Mouse (Mus musculus) forebrain, embryonic 15.5 days (tissue): ENCODE measurements at regions not wholly inside any gene's neighbourhood (a gene's known extent, or its start where the extent isn't known, plus 50 kb on each side); places are given as distances from the start of the nearest gene placed in this dataset.
"Not testable (repeated sequence)": the region's sequence is repeated elsewhere in the genome, so short reads cannot be mapped to it uniquely, and the experiment has no call there.

ENCODE experiments used
- ATAC-seq: fragments of 200-750 bp; cut with Nextera tagmentation; replicated peaks from 2 replicates; pipeline ENCODE4 v1.8.0; 2017; ENCODE audit warnings: mild to moderate bottlenecking, moderate TSS enrichment, moderate library complexity
- H3K27ac ChIP-seq: fragments of 300-500 bp; sonication (generic); replicated peaks from 2 replicates; pipeline ENCODE4 v1.5.1; 2015; ENCODE audit warnings: mild to moderate bottlenecking, inconsistent platforms
- H3K27me3 ChIP-seq: fragments of 300-500 bp; sonication (generic); 2 replicates; pipeline ENCODE4 v1.6.1; 2015; ENCODE audit warnings: inconsistent platforms
- H3K36me3 ChIP-seq: fragments of 300-500 bp; sonication (generic); 2 replicates; pipeline ENCODE4 v1.6.1; 2015; ENCODE audit warnings: mild to moderate bottlenecking, inconsistent platforms
- H3K4me1 ChIP-seq: fragments of 300-500 bp; sonication (generic); 2 replicates; pipeline ENCODE4 v1.6.1; 2015; ENCODE audit warnings: inconsistent platforms
- H3K4me2 ChIP-seq: fragments of 300-500 bp; sonication (generic); replicated peaks from 2 replicates; pipeline ENCODE4 v1.6.1; 2015; ENCODE audit warnings: mild to moderate bottlenecking, inconsistent platforms
- H3K4me3 ChIP-seq: fragments of 300-500 bp; sonication (generic); 2 replicates; pipeline ENCODE4 v1.5.1; 2015; ENCODE audit warnings: mild to moderate bottlenecking, inconsistent platforms
- H3K9ac ChIP-seq: fragments of 300-500 bp; sonication (generic); replicated peaks from 2 replicates; pipeline ENCODE4 v1.6.1; 2015; ENCODE audit warnings: mild to moderate bottlenecking, inconsistent platforms
- H3K9me3 ChIP-seq: fragments of 300-500 bp; sonication (generic); 2 replicates; pipeline ENCODE4 v1.6.1; 2016; ENCODE audit warnings: inconsistent platforms
- WGBS: fragments of 180-500 bp; shearing (Covaris S2); methylation state at CpG from one replicate; pipeline ENCODE4 v1.1.7; 2015; ENCODE audit warnings: mixed read lengths; 5-methylcytosine and 5-hydroxymethylcytosine counted together
- microRNA-seq: library from miRNA; unstranded; fragments of <30 nt; microRNA quantifications from one replicate; pipeline ENCODE4, GENCODE M21; 2016

- no peak overlapping the region for H3K4me3 ChIP-seq
- H3K27me3 ChIP-seq: no peaks in the 10 kb centered on the region
- H3K27ac ChIP-seq: no peak overlapping the region
- ATAC-seq: no peak
- no peak overlapping the region for H3K9ac ChIP-seq
- H3K4me1 ChIP-seq: no peaks in the 10 kb centered on the region
- no peaks in the 10 kb centered on the region for H3K9me3 ChIP-seq
- H3K4me2 ChIP-seq: no peak overlapping the region
- no peaks in the 10 kb centered on the region for H3K36me3 ChIP-seq
These were observed 325.8 kb downstream of the Lrig3 start for GRCm38 (mm10) chr10:126291765-126292164.

GRCm38 (mm10) chr10:126285096-126285495, 319.1 kb downstream of the Lrig3 start:
- not testable (repeated sequence) for H3K27ac ChIP-seq, H3K27me3 ChIP-seq, H3K4me2 ChIP-seq, H3K4me1 ChIP-seq, H3K9ac ChIP-seq, H3K9me3 ChIP-seq, H3K36me3 ChIP-seq, H3K4me3 ChIP-seq, ATAC-seq
- WGBS: 97% methylated on average over 8 of the region's 13 CpGs

- Histone ChIP-seq H3K27me3 (no peaks in the 10 kb centered on the region), H3K36me3 (no peaks in the 10 kb centered on the region), H3K4me1 (no peaks in the 10 kb centered on the region), H3K9ac (no peak overlapping the region), H3K9me3 (no peaks in the 10 kb centered on the region), H3K4me2 (no peak overlapping the region), H3K4me3 (no peak overlapping the region), H3K27ac (no peak overlapping the region)
- ATAC-seq: no peak
- WGBS: 94% methylated on average over 12 of the region's 12 CpGs
These were observed 304.4 kb downstream of the Lrig3 start for GRCm38 (mm10) chr10:126270376-126270775.

- no peak overlapping the region for H3K9ac ChIP-seq
- ATAC-seq: no peak
- H3K4me1 ChIP-seq: no peaks in the 10 kb centered on the region
- H3K9me3 ChIP-seq: no peaks in the 10 kb centered on the region
- no peak overlapping the region for H3K4me2 ChIP-seq
- H3K36me3 ChIP-seq: no peaks in the 10 kb centered on the region
- no peaks in the 10 kb centered on the region for H3K27me3 ChIP-seq
- no peak overlapping the region for H3K4me3 ChIP-seq
- 91% methylated on average over 2 of the region's 2 CpGs for WGBS
- H3K27ac ChIP-seq: no peak overlapping the region
These were observed 301.5 kb downstream of the Lrig3 start for GRCm38 (mm10) chr10:126267321-126267998.

GRCm38 (mm10) chr10:126257171-126257570, 291.2 kb downstream of the Lrig3 start:
- Histone ChIP-seq H3K9ac (no peak overlapping the region), H3K27me3 (no peaks in the 10 kb centered on the region), H3K27ac (no peak overlapping the region), H3K4me2 (no peak overlapping the region), H3K4me3 (no peak overlapping the region), H3K36me3 (no peaks in the 10 kb centered on the region), H3K4me1 (no peaks in the 10 kb centered on the region), H3K9me3 (no peaks in the 10 kb centered on the region)
- ATAC-seq: no peak
- 67% methylated on average over 8 of the region's 8 CpGs for WGBS

GRCm38 (mm10) chr10:126254198-126254597, 288.2 kb downstream of the Lrig3 start:
- no peak for ATAC-seq
- Histone ChIP-seq H3K4me2 (no peak overlapping the region), H3K27ac (no peak overlapping the region), H3K9ac (no peak overlapping the region), H3K36me3 (no peaks in the 10 kb centered on the region), H3K9me3 (no peaks in the 10 kb centered on the region), H3K4me3 (no peak overlapping the region), H3K27me3 (no peaks in the 10 kb centered on the region), H3K4me1 (no peaks in the 10 kb centered on the region)
- 90% methylated on average over 4 of the region's 4 CpGs for WGBS

GRCm38 (mm10) chr10:126249176-126249575, 283.2 kb downstream of the Lrig3 start:
- H3K4me2 ChIP-seq: peak overlapping the region; percentile 19; the same call in 1 of the 2 replicates
- 36% methylated on average over 12 of the region's 12 CpGs for WGBS
- no peak for ATAC-seq

GRCm38 (mm10) chr10:126243051-126243450, 277.1 kb downstream of the Lrig3 start:
- Histone ChIP-seq H3K4me3 (no peak overlapping the region), H3K4me2 (no peak overlapping the region), H3K9ac (no peak overlapping the region), H3K36me3 (no peaks in the 10 kb centered on the region), H3K27ac (no peak overlapping the region), H3K4me1 (no peaks in the 10 kb centered on the region), H3K9me3 (no peaks in the 10 kb centered on the region), H3K27me3 (no peaks in the 10 kb centered on the region)
- ATAC-seq: no peak
- 91% methylated on average over 7 of the region's 7 CpGs for WGBS

More at GRCm38 (mm10) chr10:126249176-126249575, 283.2 kb downstream of the Lrig3 start:
- no peaks in the 10 kb centered on the region for H3K4me1 ChIP-seq
- H3K9me3 ChIP-seq: no peaks in the 10 kb centered on the region
- no peak overlapping the region for H3K4me3 ChIP-seq
- no peaks in the 10 kb centered on the region for H3K36me3 ChIP-seq
- no peaks in the 10 kb centered on the region for H3K27me3 ChIP-seq
- no peak overlapping the region for H3K27ac ChIP-seq
- no peak overlapping the region for H3K9ac ChIP-seq

GRCm38 (mm10) chr10:126239536-126239935, 273.6 kb downstream of the Lrig3 start:
- no peak overlapping the region for H3K4me3 ChIP-seq
- no peak overlapping the region for H3K4me2 ChIP-seq
- ATAC-seq: no peak
- no peak overlapping the region for H3K27ac ChIP-seq
- no peaks in the 10 kb centered on the region for H3K27me3 ChIP-seq
- no peaks in the 10 kb centered on the region for H3K9me3 ChIP-seq
- no peak overlapping the region for H3K9ac ChIP-seq
- WGBS: 40% methylated on average over 4 of the region's 4 CpGs
- H3K36me3 ChIP-seq: no peaks in the 10 kb centered on the region
- H3K4me1 ChIP-seq: no peaks in the 10 kb centered on the region

Small RNA genes in the stretch of these regions (microRNA-seq; reads per million reads assigned to microRNA genes)
- 2.4 reads per million, percentile 3 among the genes with 10 or more reads in this experiment for gene Mir378d
